Mouse (Mus musculus) stomach, embryonic 14.5 days (tissue): ENCODE results near the gene Kcna4. TPM values are rescaled to one million over a fixed set of nuclear protein-coding genes. Genes with fewer than 3 reads are reported as not detected.

ENCODE experiments used
- polyA plus RNA-seq: library from polyadenylated mRNA; unstranded; fragments of >200 nt; fragmentation: Nextera tagmentation; extraction: Ambion mirVana; gene quantifications from 2 replicates; pipeline ENCODE4 v1.2.1, GENCODE M21; 2014

Kcna4 gene
- polyA plus RNA-seq, 1 experiment from 2014 or later, result 0.80 TPM

Other genes starting within 250 kb of the Kcna4 start
- gene Fshb, start 231.0 kb upstream of the Kcna4 start, polyA plus RNA-seq, result not detected in 2 replicates